Mouse (Mus musculus) cerebellum, postnatal 4 days (tissue): ENCODE results near the gene Xpr1.
A peak's percentile ranks its signal among the peaks of the same experiment; 100 is the strongest.

ENCODE experiments used
- DNase-seq, 2 experiments: peaks; one replicate each; pipeline ENCODE4 v3.0.0; 2022; ENCODE audit warnings: low spot score in 2 of 2, mixed read lengths in 1 of 2

Gene Xpr1

DNA sequence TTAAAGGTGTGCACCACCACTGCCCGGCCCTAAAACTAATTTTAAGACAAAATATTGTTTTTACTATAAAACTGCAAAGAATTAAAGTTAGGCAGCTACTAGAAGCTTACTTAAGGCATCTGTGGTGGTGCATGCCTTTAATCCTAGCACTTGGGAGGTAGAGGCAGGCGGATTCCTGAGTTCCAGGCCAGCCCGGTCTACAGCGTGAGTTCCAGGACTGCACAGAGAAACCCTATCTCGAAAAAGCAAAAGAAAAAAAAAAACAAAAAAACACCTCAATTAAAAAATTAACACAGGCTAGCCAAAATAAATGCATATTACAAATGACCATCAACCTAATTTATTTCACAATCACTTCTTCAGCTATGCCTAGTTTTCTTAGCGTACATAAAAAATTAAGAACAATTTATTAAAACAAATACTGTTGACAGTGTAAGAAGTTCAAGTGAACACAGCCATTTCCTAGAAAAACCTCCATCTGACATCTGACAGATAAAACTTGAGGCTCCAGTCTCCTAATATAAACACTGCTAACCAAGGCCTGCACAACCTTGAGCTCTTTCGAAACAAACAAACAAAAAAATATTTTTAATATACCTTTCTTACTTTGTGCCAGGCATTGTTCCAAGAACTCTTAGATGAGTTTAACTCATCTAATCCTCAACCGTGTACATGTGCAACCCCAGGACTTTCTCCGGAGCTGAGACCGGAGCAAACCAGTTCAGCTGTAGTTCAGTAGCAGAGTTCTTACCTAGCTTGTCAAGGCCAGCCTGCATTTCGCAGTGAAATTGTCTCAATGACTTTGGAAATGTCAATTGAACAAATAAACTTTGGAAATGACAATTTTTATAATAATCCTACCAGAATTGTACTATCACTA is 9.3 kb downstream of the Xpr1 start:
- no peak for DNase-seq

GRCm38 (mm10) chr1:155400056-155400455 is 17.2 kb downstream of the Xpr1 start:
- no peak for DNase-seq

GRCm38 (mm10) chr1:155394829-155395228 is 22.4 kb downstream of the Xpr1 start:
- DNase-seq, result no peak

GRCm38 (mm10) chr1:155394021-155394420 is 23.2 kb downstream of the Xpr1 start:
- no peak for DNase-seq

GRCm38 (mm10) chr1:155392825-155393224 is 24.4 kb downstream of the Xpr1 start:
- DNase-seq, result no peak

DNA sequence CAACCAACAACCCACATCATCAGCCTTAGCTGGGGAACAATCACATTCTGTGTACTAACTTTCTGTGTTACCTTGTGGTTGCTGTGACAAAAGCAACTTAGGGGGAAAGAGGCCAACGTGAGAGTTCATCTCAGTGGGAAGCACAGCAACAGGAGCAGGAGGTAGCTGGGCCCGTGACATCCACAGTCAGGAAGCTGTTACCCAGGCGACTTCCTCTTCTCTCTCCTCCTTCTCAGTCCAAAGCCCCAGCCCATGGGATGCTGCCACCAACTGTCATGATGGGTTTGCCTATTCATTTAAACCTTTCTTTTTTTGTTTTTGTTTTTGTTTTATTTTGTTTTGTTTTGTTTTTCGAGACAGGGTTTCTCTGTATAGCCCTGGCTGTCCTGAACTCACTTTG is 25.7 kb downstream of the Xpr1 start:
- DNase-seq, result no peak

DNA sequence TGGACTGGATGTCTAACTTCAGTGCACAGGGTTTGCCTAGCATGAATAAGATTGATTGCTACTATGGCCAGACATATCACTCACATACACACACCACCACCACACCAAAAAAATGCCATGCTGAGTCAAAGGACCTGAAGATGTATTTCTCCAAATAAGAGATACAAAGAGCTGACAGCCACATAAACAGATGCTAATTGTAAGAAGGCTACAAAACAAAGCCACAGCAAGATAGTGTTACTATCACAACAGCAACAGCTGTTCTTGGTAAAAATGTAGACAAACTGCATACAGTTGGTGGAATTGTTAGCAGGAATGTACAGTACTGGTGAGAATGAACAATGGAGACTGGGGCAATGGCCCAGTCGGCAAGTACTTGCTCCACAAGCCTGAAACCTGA is 28.8 kb downstream of the Xpr1 start:
- DNase-seq, result no peak

DNA sequence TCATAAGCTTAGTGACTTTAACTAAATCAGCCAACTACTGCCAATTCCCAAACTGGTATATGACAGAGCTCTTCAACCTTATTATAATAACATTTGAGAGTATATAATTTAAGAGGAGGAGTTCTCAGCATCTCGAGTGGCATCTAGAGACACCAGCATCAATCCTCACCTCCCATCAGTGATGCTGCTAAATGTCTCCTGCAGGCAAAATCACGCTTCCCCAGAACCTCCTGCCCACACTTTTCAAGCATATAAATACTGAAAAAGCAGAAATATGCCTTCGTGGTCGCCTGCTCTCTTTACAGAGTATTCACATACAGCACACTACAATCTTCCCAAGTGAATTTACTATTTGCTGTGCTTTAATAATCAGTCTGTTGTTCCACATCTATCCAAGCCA is 30.7 kb downstream of the Xpr1 start:
- no peak for DNase-seq

DNA sequence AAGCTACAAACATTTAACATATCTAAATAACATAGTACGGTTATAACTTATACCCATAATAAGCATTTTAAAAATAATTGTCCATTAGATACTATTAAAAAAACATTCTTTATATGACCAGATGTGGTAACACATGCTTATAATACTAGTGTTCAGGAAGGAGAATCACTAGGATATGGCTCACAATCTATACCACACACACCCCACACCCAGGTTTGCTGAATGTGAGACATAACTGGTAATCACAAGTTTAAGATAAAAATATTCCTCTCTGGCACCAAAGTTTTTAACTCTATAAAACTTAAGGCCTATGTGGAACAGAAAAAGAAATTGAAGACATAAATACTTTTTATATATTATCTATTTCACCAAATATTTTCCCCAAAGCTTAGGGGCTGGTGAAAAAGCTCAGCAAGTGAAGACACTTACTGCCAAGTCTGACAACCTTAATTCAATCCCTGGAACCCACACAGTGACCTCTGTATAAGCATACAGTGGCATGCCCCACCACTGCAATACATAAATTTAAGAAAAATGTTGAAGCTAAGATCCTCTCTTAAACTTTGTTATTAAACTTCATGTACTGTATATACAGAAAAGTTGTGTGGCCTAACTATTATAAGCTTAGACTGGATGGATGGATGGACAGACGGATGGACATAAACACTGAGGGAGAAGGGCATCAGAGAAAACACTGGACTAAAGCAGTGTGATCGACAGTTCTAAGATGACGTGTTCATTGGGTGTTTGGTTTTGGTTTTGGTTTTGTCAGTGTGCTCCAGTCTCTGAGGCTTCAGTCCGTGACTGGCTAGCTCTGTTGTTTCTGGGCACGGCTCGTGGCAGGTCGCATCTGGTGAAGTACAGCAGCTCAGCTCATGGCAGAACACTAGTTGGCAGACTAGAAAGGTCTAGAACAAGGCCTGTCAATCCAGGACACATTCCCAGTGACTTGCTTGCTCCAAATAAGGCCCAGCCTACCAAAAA is 33.6 kb downstream of the Xpr1 start:
- no peak for DNase-seq

- no peak for DNase-seq
Measured at GRCm38 (mm10) chr1:155381931-155382330, 35.3 kb downstream of the Xpr1 start.

- DNase-seq, result no peak
Measured at GRCm38 (mm10) chr1:155379289-155379688, 37.9 kb downstream of the Xpr1 start.

- no peak for DNase-seq
Measured at GRCm38 (mm10) chr1:155372821-155373220, 44.4 kb downstream of the Xpr1 start.

DNA sequence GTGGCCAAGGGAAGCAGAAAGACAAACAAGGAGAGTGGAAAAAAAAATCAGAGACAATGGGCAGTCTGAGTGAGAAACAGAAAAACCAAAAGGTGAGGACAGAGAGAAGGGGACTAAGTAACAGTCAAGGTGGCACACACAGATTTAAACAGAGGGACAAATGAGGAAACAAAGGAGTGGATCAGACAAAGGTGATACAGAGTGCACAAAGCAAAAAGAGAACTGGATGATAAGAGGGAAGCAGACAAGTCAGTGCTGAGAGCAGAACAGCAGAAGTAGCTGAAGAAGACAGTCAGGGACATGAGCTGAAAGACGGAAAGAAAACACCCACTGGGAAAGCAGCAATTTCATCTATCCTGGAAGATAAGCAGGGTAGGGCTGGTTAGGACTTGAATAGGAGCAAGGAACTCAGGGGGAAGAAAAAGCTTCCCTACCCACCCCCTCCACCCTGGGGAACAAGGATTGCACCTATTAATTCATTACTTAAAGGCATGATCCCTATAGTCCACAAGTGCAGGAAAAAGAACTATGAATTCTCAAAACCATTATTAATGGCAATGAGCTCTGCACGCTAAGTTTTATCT is 47.0 kb downstream of the Xpr1 start:
- DNase-seq, result no peak

- DNase-seq, result no peak
Measured at GRCm38 (mm10) chr1:155366366-155366765, 50.8 kb downstream of the Xpr1 start.

DNA sequence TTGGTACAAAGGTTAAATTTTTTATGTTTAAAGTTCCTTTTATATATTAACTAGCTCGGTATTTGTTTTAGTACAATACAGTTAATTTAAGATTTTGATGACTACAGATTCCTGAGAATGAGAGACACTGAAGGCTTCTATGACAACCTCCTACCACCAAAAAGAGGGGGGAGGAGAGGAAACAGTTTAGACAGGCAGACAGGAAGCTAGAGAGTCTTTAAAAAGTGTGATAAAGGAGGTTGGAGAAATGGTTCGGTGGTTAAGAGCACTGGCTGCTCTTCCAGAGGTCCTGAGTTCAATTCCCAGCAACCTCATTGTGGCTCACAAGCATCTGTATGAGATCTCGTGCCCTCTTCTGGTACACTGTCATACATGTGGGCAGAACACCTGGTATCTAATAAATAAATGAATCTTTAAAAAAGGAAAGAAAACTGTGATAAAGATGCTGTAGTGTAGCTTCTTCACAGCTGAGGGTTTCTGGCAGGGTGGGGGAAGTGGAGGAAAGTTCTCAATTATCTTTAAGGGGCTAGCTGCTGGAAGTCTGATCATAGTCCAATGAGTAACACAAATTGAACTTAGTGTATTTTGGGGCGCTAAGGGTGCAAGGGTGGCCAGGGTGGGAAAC is 55.6 kb downstream of the Xpr1 start:
- no peak for DNase-seq

- DNase-seq, result peak in 1 of 2 experiments; percentile 7
Measured at GRCm38 (mm10) chr1:155353096-155353495, 64.1 kb downstream of the Xpr1 start.

DNA sequence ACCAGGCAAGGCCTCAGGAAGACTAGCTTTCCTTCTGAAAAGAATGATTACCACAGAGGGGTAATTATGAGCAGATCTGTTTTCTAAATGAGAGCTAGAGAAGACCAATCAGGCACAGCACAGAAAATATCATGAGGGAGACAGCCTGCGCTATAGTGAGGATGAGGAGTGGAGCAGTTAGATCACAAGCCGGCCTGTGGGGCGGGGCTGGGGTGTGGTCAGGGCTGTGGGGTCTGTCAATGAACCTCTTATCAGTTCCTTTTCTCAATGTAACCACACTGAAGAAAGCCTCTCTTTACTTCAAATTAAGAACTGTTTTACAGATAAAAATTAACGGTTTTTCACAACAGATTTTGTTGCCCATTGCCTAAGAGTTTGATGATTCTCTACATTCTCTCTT is 65.7 kb downstream of the Xpr1 start:
- no peak for DNase-seq

- no peak for DNase-seq
Measured at GRCm38 (mm10) chr1:155348491-155348890, 68.7 kb downstream of the Xpr1 start.

- no peak for DNase-seq
Measured at GRCm38 (mm10) chr1:155347339-155347738, 69.9 kb downstream of the Xpr1 start.

- no peak for DNase-seq
Measured at GRCm38 (mm10) chr1:155344019-155344418, 73.2 kb downstream of the Xpr1 start.

DNA sequence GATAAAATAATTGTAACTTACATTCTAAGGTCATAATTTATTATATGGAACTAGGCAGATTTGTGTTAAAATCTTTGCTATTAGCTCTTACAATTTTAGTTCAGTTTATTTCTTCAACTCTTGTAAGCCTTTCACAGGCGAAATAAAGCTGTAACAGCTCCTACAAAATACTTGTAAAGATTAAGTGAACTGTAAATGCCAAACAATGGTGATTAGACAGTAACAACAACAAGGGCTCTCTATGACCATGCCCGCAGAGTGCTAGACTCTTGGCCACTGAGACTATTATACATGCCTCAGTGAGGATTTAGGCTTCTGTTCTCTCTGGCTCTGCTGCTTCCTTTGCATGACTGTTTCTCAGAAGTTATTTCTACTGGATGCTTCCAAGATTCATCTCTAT is 77.6 kb downstream of the Xpr1 start:
- no peak for DNase-seq

DNA sequence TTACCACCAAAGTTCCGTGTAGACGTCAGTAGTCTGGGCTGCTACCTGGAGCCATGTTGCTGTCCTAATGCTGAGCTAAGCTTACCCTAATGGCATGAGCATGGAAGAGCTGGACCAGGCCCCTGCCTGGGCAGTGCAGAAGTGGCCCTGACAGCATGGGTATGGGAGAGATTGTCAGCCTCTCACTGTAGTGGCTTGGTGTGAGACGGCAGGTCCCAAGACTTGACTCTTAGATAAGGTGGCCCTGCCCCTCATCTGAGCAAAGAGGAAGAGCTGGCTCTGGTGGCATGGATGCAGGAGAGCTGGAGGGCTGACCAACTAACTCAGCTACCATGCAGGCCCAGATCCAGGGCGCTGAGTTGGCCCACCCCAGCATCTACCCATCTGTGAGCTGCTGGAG is 79.9 kb downstream of the Xpr1 start:
- DNase-seq, result no peak
